Mouse (Mus musculus) MEL-GATA-1-ER (cell line): ENCODE data around the gene Tmem217.

Experiments
- DNase-seq: peaks from one replicate; pipeline ENCODE4 v3.0.0-alpha.2; 2012; ENCODE audit warnings: low read depth; ENCODE audit errors: extremely low read depth

Tmem217 gene

GRCm38 (mm10) chr17:29552162-29552732 is at the start of gene Tmem217:
Gene Tmem217 (minus strand): TSS chr17:29552385.
- no peak for DNase-seq

DNA sequence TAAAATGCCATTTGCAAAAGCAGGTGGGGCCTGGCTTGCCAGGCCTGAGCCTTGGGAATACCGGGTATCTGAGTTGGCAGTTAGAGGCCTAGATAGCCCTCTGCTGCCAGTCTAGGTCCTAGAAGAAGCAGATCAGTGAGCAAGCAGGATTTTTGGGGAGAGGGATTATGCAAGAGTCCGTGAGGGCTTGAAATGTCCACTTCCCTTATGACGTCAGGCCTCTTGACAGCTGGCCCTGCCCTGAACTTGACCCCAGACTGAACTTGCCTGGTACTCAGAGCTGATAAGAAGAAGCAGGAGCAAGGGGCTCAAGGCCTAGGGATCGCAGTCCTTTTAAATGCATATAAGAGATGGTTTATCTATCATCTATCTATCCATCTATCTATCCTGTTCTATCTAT is 49.2 kb upstream of the Tmem217 start:
- no peak for DNase-seq

DNA sequence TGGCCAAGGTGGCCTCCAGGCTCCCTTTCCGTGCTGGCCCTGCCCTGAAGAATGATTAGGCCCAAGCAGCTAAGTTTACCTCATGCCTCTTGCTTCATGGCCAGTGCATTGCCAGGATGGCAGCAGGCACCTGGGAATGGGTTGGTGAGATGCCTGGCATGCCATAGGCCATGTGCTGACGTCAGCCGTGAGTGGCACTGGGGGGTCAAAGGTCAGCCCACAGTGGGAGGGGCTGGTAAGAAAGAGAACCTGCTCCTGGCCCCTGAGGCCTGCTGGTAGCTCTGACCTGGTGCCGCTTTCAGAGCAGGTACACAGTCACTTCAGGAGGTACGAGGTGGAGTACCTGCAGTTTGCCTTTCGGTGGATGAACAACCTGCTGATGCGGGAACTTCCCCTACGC is 47.4 kb upstream of the Tmem217 start:
- DNase-seq, result no peak

GRCm38 (mm10) chr17:29599051-29599450 is 46.9 kb upstream of the Tmem217 start:
- DNase-seq, result no peak

GRCm38 (mm10) chr17:29596771-29597132 is 44.6 kb upstream of the Tmem217 start:
- DNase-seq, result no peak

DNA sequence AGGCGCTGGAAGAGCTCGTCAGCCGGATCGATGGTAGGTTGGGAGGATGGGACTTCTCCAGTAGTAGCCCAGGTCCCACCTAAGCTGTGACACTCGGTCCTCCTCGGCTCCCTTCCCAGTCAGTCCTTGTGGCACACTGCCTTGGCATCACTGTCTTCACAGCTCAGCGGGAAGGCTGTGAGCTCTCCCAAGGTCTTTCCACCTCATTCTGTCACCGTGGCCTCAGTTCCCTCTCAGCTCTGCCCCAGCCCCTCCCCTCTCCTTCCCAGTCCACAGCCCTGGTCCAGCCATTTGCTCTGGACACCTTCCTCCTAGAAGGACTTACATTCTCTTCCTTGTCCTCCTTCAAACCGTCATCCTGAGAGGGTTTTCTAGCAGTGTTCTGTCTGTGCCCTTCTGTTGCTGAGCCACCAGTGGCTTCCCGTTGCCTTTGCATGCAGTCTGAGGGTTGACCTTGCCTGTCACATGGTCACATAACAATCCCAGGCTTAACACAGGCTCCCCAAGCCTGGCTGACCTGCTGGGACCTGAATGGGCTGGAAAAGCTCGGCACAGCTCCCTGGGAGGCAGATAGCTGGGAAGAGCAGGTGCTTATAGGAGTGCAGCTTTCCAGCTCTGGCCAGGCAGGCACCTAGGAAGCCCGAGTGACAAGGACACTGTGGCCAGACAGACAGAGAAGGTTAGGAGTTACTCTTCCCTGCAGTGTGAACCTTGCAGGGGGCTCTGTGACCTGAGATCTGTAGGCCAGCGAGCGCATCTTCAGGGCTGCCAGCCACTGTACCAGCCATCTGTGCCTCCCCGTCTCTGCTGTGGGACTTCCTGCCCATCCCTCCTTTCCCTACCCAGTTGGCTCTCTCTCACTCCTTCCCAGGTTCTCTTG is 43.9 kb upstream of the Tmem217 start:
- DNase-seq, result no peak

- DNase-seq, result no peak
These were observed 37.2 kb upstream of the Tmem217 start for GRCm38 (mm10) chr17:29589221-29589898.

- no peak for DNase-seq
These were observed 34.7 kb upstream of the Tmem217 start for GRCm38 (mm10) chr17:29586921-29587320.

DNA sequence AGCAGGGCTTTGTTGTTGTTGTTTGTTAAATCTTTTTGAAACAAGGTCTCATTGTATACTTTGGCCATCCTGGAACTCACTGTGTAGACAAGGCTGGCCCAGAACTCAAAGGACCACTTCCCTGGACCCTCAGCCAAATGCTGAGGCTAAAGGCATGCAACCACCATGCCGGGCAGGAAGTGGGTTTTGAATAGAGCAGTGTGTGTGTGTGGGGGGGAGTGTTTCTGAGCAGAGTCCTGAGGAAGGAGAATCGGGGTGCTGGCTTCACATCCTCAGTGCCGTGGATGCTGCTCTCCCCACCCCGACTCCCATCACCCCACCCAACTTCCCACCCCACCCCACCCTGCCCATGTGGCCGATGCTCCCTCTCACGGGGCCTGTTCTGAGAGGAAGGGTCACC is 33.3 kb upstream of the Tmem217 start:
- DNase-seq, result no peak

GRCm38 (mm10) chr17:29584737-29585136 is 32.6 kb upstream of the Tmem217 start:
- DNase-seq, result no peak

GRCm38 (mm10) chr17:29584306-29584705 is 32.1 kb upstream of the Tmem217 start:
- no peak for DNase-seq

GRCm38 (mm10) chr17:29583569-29583968 is 31.4 kb upstream of the Tmem217 start:
- DNase-seq, result no peak

DNA sequence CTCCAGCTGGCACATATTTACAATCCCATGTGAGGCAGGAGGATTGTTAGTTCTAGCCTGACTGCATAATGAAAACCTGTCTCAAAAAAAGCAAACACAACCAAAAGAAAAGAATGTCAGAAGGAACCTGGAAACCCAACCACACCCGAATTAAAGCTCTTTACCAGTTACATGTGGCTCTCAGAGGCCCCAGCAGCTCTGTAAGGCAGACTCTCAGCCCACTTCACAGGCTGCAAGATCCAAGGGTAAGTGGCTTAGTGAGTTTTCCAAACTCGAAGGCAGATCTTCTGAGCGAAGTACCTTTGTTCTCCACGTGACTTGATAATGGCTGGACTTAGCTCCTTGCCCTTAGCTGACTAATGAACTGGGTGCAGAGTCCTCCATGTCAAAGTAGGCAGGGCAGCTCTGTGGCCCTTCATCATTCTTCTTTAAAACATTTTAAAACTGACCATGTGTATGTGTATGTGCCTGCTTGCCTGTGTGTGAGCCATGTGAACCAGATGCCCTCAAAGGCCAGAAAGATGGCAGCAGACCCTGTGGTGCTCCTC is 27.5 kb upstream of the Tmem217 start:
- no peak for DNase-seq

DNA sequence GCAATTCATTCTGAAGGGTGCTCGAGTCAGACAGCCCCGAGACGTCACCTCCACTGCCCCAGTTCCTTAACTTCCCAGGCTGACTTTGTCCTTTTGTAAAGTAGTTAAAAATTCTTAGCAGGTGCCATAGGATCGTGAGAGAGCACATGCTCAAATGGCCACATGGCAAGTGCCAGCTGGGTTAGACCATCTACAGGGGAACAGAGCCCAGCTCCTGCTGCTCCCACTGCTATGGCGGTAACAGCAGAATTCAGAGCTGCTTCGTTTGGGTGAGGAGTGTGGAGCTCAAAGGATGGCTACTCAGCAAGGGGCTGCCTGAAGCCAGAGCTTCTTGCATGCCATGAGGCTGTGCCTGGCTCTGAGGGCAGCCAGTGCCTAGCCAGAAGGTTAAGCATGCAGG is 17.6 kb upstream of the Tmem217 start:
- DNase-seq, result no peak

- no peak for DNase-seq
These were observed 16.2 kb upstream of the Tmem217 start for GRCm38 (mm10) chr17:29568435-29568834.

- no peak for DNase-seq
These were observed 13.3 kb upstream of the Tmem217 start for GRCm38 (mm10) chr17:29565521-29565920.

GRCm38 (mm10) chr17:29558476-29558875 is 6.3 kb upstream of the Tmem217 start:
- DNase-seq, result no peak

GRCm38 (mm10) chr17:29556893-29557292 is 4.7 kb upstream of the Tmem217 start:
- DNase-seq, result no peak

DNA sequence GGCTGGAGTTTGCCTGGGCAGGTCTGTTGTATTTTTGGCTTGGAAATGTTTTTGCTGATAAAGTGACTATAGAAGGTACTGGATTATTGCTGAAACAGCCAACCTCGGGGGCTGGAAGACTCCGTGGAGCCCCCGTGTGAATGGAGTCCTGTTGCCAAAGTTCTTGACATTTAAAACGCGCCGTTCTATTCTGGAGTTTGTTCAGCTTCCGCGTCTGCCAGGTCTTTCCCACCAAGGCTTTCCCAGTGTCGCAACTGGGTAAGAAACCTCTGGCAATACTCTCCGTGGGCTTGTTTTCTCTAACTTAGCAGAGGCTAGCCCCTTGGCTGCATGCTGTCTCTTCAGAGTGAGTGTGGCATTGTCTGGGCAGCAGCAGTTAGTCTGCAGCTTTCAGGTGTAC is 4.3 kb upstream of the Tmem217 start:
- no peak for DNase-seq

DNA sequence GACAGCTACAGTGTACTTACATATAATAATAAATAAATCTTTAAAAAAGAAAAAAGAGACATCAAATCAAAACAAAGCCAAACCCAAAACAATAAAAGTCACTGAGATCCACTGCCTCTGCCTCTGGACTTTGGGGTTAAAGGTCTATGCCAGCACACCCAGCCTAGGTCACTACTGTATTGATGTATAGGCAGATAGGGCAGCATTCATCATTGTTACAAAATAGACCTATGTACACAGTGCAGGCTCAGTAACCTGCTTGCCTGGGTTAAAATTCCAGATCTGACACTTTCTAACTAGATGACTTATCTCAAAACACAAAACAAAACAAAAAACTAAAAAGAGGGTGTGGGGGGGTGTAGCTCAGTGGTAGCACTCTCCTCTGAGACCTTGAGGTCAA is 2.0 kb upstream of the Tmem217 start:
- DNase-seq, result no peak

DNA sequence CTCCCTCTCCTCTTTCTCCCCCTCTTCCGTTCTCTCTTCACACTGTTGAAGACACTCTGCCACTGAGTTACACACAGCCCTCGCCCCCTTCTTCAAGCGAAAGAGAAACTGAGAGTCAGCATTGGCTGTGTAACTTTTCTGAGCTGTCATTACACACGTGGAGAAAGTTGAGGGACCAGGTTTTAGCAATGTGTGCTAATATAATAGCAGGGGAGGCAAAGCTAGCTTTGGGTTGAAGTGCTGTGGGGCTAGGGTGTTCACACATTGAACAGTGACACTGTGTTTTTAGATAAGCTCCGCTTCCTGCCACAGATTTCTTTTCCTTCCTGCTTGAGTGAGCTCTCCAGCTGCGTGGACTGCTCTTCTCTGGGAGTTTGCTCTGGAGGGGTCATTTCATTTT is 1.2 kb downstream of the Tmem217 start:
- DNase-seq, result no peak
